Mouse (Mus musculus) kidney, adult 2 months (tissue): ENCODE measurements at regions not wholly inside any gene's neighbourhood (a gene's known extent, or its start where the extent isn't known, plus 50 kb on each side); places are given as distances from the start of the nearest gene placed in this dataset.

ENCODE experiments used
- CTCF ChIP-seq: fragments of 200-500 bp; conservative IDR thresholded peaks from 2 replicates; pipeline ENCODE4 v1.5.1; 2011; ENCODE audit warnings: low read depth, mild to moderate bottlenecking, control low read depth, low read length, moderate library complexity, mixed read lengths; ENCODE audit not compliant: insufficient read depth, insufficient read length
- POLR2A ChIP-seq: fragments of 200-500 bp; IDR thresholded peaks from one replicate; pipeline ENCODE4 v1.6.1; 2011; ENCODE audit warnings: low read depth, low read length, control low read depth

DNA sequence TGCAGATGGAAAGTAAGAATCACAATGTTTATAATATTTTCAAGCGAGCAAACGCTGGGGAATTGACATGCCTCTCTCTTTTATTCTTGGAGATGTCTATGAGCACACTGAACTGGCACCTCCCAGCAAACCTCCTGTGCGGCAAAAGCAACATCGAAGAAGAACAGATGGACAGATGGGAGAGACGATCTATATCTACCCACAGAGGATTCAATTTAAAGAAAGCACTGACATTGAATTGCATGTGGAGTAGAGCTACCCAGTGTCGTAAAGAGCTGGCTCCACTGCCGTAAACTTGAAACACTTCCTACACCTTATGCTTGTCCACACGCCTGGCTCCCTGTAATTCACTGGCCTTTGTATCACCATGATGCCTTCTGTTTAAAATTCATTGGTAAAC is 182.0 kb upstream of the Hnrnpa3 start:
- TF ChIP-seq POLR2A = no peak
- TF ChIP-seq CTCF = no peak
